Mouse (Mus musculus): ENCODE measurements around the gene Prkd2.

DNA sequence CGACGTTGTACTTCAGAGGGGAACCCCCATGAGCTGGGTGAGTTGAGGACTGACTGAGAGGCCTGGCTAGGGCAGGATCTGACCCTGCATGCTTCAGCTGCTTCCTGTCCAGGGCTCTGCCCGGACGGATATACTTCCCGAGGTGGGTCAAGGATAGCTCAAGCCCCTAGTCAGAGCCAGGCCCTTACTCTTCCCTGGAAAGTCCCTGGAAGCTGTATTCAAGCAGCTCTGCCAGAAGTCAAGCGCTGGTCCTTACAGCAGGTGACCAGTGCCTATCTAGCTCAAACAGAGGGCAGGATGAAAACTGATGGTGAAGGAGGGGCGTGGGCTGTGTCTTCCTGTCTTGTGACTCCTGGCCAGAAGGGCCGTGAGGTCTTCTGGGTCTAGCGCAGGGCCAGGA lies 12.3 kb upstream of the Prkd2 start:
- TF ChIP-seq CTCF (IDR thresholded peaks at IDR 0.05; ENCODE audit: insufficient read depth, low read depth, low read length): no peak
- no peak for TF ChIP-seq POLR2A (IDR thresholded peaks at IDR 0.05; ENCODE audit: insufficient read depth, low read depth, low read length)
